ENCODE assay signal across 24 mouse cellular contexts in the genomic region with DNA sequence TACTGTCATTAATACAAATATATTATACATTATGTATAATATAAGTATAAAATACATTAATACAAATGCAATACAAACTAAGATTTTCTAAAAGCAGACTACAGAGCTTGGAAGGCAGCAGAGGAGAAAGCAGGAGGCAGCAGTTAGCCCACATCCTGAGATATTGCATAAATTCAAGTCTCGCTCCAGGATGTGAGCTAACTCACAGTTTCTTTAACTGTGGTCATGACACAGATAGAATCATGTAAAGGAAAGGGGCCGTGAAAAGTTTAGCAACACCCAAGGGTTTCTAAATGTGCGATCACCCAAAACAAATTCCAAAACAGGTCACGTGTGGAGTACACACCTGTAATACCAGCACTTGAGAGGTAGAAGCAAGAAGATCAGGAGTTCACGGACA. TPM values are rescaled to one million over a fixed set of nuclear protein-coding genes. Genes with fewer than 3 reads are reported as not detected.
A peak's percentile ranks its signal among the peaks of the same experiment; 100 is the strongest.
DNase-seq lines count a peak whose midpoint lies in the region; ATAC-seq lines count a peak whose summit lies in the region.
"Had no signal": no experiment of that assay in that cellular context is flagged by ENCODE, and none has a peak within 500 bp of the region (broad histone marks: within the 10 kb centered on the region; RNA-seq: fewer than 3 reads in every experiment).

No protein-coding gene starts in this region.

- no peaks in the 10 kb centered on the region for H3K9me3 ChIP-seq in liver, embryonic 15.5 days (replicated peaks)
- H3K9me3 ChIP-seq in liver, embryonic 12.5 days (replicated peaks) = no peaks in the 10 kb centered on the region
- H3K9me3 ChIP-seq: embryonic facial prominence, embryonic 13.5 days; forebrain, embryonic 12.5 days; heart, embryonic 10.5 days; hindbrain, embryonic 10.5 days; megakaryocyte, embryonic 14.5 days; stomach, embryonic 15.5 days had no signal

- H3K4me3 ChIP-seq in liver, embryonic 15.5 days (replicated peaks) = no peak overlapping the region
- H3K4me3 ChIP-seq in liver, embryonic 12.5 days = no peak overlapping the region
- H3K4me3 ChIP-seq: embryonic facial prominence, embryonic 13.5 days; erythroblast, embryonic 14.5 days; forebrain, embryonic 12.5 days; heart, embryonic 10.5 days; hindbrain, embryonic 10.5 days; megakaryocyte, embryonic 14.5 days; myocyte; stomach, embryonic 15.5 days had no signal

- DNase-seq in T-cell, adult 2 months (ENCODE audit: low spot score) = peak; percentile 19
- peak; percentile 42 for DNase-seq in thymus, postnatal 25 days
- no peak for DNase-seq in layer of hippocampus, postnatal 10 days (ENCODE audit: low spot score in 2 of 2)
- no peak for DNase-seq in kidney, postnatal 36 days
- DNase-seq: adrenal gland, postnatal 25 days; cerebellum, adult 9-11 months; kidney, postnatal 25 days; lung, adult 2 months; lung, postnatal 14 days had no signal

- peak; percentile 44; the same call in 1 of the 2 replicates for ATAC-seq in liver, embryonic 15.5 days (ENCODE audit: insufficient read depth)
- no peak for ATAC-seq in liver, embryonic 12.5 days
- ATAC-seq in megakaryocyte progenitor cell, adult 5-6 weeks (replicated peaks; ENCODE audit: poor library complexity) = peak; percentile 90
- ATAC-seq: CD4-positive, CD25-positive, alpha-beta regulatory T cell, adult 4 months; hindbrain, postnatal 0 days; intestine, postnatal 0 days; midbrain, embryonic 16.5 days had no signal

- 41% methylated on average over 5 of the region's 5 CpGs for WGBS in liver, embryonic 15.5 days (ENCODE audit: insufficient replicate concordance)
- whole genome bisulfite sequencing in liver, embryonic 12.5 days (ENCODE audit: insufficient replicate concordance) = 60% methylated on average over 5 of the region's 5 CpGs

- H3K4me2 ChIP-seq in liver, embryonic 15.5 days = no peak overlapping the region
- H3K4me2 ChIP-seq in liver, embryonic 12.5 days = no peak overlapping the region
- H3K4me2 ChIP-seq: embryonic facial prominence, embryonic 13.5 days; forebrain, embryonic 12.5 days; stomach, embryonic 15.5 days had no signal

- H3K36me3 ChIP-seq in liver, embryonic 15.5 days (replicated peaks) = no peaks in the 10 kb centered on the region
- no peaks in the 10 kb centered on the region for H3K36me3 ChIP-seq in liver, embryonic 12.5 days
- H3K36me3 ChIP-seq: embryonic facial prominence, embryonic 13.5 days; forebrain, embryonic 12.5 days; heart, embryonic 10.5 days; hindbrain, embryonic 10.5 days; stomach, embryonic 15.5 days had no signal

- no peak overlapping the region for H3K9ac ChIP-seq in liver, embryonic 15.5 days
- H3K9ac ChIP-seq in liver, embryonic 12.5 days = no peak overlapping the region
- H3K9ac ChIP-seq: embryonic facial prominence, embryonic 13.5 days; forebrain, embryonic 12.5 days; stomach, embryonic 15.5 days had no signal

- H3K4me1 ChIP-seq in liver, embryonic 15.5 days (replicated peaks) = no peaks in the 10 kb centered on the region
- H3K4me1 ChIP-seq in liver, embryonic 12.5 days = no peaks in the 10 kb centered on the region
- H3K4me1 ChIP-seq: embryonic facial prominence, embryonic 13.5 days; forebrain, embryonic 12.5 days; heart, embryonic 10.5 days; hindbrain, embryonic 10.5 days; stomach, embryonic 15.5 days had no signal

- no peaks in the 10 kb centered on the region for H3K27me3 ChIP-seq in liver, embryonic 15.5 days
- H3K27me3 ChIP-seq in liver, embryonic 12.5 days (replicated peaks) = no peaks in the 10 kb centered on the region
- H3K27me3 ChIP-seq: embryonic facial prominence, embryonic 13.5 days; forebrain, embryonic 12.5 days; megakaryocyte, embryonic 14.5 days; stomach, embryonic 15.5 days had no signal

- no peak overlapping the region for H3K27ac ChIP-seq in liver, embryonic 15.5 days (replicated peaks)
- H3K27ac ChIP-seq in liver, embryonic 12.5 days = no peak overlapping the region
- H3K27ac ChIP-seq: embryonic facial prominence, embryonic 13.5 days; forebrain, embryonic 12.5 days; heart, embryonic 10.5 days; hindbrain, embryonic 10.5 days; hindbrain, postnatal 0 days; stomach, embryonic 15.5 days had no signal

RNA-seq across cellular contexts. Expression of a gene that starts 39.4 kb away (rescaled TPM):
- polyA plus RNA-seq in liver, embryonic 15.5 days (2015; fragmentation: Nextera tagmentation; extraction: Ambion mirVana) = 0.02 and 0.03 TPM in 2 replicates
- polyA plus RNA-seq in liver, embryonic 12.5 days (2016; fragmentation: Nextera tagmentation; extraction: Ambion mirVana) = 0.01 and 0.02 TPM in 2 replicates
- 2.9 and 3.3 TPM in 2 replicates for total RNA-seq in megakaryocyte progenitor cell, adult 5-6 weeks (2015)
- total RNA-seq in megakaryocyte progenitor cell, adult 5-6 weeks (2017) = 1.5 and 2.0 TPM in 2 replicates
- 1 to 10 TPM; 1.1 to 1.5 TPM for total RNA-seq in layer of hippocampus, postnatal 10 days (2021)
- polyA plus RNA-seq: CD4-positive, CD25-positive, alpha-beta regulatory T cell, adult 4 months; erythroblast, embryonic 14.5 days; forebrain, embryonic 12.5 days; intestine, postnatal 0 days had no signal

Comparison
In these comparisons a context has a peak if more than half of its experiments do, and no peak if none do; other contexts are left out.
1. DNase-seq: peak in T-cell, adult 2 months (single experiment) and thymus, postnatal 25 days (single experiment); none in layer of hippocampus, postnatal 10 days (0 of 2) and kidney, postnatal 36 days (0 of 2).